Mouse (Mus musculus) spleen, adult 12 weeks (tissue): Measurements from ENCODE around the gene L3mbtl4.

Experiments
- DNase-seq: peaks from one replicate; pipeline ENCODE4 v3.0.0; 2022; ENCODE audit warnings: low spot score

L3mbtl4 gene

DNA sequence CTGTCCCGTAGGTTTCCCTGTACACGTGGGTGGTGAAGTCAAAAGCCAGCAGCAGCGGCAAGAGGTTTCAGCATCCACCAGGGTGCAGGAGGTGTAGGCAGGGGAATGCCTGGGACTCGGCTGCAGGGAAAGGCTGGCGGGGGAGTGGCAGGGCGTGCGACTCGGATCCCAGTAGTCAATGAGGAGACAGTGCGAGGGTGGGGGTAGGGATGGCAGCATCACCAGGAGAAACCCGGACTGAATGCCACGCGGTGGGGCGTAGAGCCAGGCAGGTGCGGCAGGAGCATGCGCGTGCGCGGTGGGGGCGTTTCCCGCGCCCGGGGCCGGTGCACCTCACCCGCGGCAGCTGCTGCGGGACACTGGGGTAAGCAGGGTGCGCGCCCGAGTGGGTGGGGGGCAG, at the start of gene L3mbtl4:
L3mbtl4 (plus strand) TSS at position 271 of the 400 bp plus-strand sequence.
- no peak for DNase-seq

DNA sequence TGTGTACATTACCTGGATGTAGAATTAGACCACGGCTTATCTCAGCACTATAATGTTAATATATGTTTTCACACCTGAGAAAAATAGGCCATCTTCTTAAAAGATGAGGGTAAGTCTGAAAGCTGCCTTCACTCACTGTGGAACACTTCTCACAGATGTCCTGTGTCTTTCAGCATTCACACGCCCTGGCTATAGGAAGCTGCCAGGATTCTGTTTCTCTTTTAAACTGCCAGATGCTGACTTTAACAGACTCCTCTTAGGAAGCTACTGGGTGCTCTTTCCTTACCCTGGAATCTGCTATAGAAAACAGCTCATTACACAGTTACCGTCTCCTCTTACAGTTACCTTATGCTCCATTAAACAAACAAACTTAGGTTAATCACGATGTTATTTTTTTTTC, 43.1 kb upstream of the L3mbtl4 start:
- no peak for DNase-seq

DNA sequence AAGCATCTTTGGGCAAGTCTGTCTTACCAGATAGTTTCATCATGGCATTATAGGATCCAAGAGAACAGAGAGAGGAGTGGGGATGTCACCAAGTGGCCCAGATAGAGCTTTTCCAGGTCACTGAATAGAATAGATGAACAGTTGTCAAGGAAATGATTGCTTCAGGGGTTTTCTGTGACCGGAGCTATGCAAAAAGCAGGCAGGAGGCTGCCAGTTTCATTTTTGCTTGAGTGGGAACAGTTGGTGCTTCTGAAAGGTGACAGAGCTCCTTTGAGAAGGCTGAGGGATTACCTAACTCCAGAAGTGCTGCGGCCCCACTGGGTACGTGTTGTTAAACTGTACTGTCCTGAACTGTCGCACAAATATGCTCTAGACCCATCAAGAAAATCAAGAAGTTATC, 38.2 kb upstream of the L3mbtl4 start:
- DNase-seq = no peak

DNA sequence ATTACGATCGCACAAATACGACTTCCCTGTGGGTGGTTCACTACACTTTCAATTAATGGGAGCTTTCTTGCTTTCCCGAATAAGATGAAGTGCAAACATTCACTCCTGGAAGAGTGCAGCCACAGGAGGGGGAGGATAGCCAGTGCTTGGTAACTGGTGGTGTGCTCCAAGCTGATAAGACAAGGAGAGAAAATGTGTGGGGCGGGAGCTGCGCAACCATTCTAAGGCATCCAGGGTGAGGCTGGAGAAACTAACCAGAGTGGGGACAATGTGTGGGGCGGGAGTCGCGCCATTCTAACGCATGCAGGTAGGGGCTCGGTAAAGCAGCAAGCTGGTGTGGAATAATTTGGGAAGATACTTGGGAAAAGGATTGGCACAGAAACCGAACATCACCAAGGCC, 36.6 kb upstream of the L3mbtl4 start:
- no peak for DNase-seq

DNA sequence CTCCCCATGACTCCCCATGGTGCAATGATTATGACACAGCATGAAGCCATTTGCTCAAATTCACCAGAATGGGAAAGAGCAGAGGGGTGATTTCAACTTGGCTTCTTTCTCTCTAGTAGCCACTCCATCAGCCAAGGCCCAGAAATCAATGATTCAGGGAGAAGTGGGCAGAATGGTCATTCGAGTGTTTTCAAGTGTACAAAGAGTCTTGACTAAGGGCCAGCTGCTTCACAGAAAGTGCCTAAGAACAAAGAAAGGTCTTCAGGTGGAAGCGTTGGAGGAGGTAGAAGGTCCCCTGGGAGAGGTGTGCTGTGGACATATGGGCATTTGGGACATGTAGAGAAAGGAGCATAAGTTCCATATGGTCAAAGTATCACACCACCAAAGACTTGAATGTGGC, 33.4 kb upstream of the L3mbtl4 start:
- DNase-seq = no peak

DNA sequence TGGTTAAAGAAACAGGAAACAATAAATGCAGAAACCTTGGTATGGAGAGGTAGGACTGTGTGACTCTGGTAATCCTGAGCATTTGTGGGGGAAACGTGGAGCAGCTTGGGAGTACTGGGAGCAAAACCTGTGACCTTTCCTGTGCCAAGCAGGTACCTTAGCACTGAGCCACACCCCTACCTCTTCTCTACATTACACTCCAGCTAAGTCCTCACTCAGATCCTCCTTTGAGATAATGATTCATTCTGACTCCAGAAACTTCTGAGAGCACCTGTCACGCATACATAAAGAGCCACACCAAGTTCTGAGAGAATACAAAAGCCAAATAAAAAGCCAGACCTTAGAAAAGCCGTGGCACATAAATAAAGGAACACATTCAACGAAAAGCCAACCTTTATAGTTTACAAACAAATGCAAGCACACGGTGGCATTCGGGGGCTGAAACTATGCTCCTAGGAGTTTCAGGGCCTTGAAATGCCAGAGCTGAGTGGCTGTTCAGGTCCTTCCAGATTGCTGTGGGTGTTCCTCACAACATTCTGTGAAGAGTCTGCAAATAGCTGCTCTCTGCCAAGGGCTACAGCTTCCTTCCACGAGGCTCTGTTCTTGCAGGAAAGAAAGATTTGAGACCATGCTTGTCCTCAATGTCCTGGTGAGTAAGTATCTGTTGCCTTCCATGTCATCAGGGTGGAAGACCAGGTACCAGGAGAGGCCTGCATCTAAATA, 8.6 kb upstream of the L3mbtl4 start:
- DNase-seq = no peak

DNA sequence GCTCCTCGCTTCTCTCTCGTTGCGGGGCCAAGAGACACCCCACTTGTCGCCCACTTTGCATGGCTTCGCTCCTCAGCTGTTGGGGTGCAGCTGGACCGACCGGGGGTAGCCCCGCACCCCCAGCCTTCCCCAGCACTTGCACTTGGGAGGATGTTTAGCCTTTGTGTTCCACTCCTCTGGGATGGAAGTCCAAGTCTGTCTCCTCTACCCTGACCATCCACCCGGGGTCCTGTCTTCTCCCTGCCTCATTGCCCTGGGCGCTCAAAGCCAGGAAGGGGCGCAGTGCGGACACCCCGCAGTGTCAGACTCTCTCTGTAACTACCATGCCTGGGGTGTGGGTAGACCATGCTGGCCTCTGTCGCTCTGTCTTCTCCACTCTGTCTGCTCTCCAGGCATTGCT, 357 bp downstream of the L3mbtl4 start:
- no peak for DNase-seq

DNA sequence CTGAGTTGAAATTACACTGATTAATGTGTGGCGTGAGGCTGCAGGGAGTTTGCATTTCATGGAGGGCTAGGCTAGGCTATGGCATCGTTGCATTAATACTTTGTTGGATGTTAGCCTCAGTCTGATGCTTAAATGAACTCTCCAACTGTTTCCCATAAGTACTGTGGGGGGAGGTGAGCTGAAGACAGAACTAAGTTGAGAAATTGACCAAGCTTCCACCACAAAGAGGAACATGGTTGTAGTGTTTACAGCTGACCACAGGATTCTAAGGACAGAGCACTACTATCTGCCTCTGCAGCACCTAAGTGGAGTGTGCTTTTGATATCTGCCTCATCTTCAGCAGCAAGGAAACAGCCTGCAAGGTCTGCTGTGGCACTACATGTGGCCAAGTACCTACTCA, 1.5 kb downstream of the L3mbtl4 start:
- no peak for DNase-seq

DNA sequence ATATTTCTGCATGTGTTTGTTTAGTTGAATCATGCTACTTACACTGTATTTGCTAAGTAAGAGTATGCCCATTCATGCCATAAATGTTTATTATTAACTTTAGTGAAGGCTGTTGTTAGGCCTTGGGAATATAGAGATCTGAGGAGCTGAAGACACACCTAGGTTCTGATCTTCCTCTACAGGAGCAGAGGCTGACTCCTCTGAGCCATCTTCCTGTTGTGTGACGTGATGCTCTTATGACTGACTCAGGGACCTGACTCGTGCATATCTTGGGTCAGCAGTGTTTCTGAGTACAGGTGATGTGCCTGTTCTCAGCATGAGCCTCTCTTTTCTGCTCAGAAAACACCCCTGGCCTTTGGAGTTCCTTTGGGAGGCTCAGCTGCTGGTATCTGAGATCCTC, 7.3 kb downstream of the L3mbtl4 start:
- no peak for DNase-seq

DNA sequence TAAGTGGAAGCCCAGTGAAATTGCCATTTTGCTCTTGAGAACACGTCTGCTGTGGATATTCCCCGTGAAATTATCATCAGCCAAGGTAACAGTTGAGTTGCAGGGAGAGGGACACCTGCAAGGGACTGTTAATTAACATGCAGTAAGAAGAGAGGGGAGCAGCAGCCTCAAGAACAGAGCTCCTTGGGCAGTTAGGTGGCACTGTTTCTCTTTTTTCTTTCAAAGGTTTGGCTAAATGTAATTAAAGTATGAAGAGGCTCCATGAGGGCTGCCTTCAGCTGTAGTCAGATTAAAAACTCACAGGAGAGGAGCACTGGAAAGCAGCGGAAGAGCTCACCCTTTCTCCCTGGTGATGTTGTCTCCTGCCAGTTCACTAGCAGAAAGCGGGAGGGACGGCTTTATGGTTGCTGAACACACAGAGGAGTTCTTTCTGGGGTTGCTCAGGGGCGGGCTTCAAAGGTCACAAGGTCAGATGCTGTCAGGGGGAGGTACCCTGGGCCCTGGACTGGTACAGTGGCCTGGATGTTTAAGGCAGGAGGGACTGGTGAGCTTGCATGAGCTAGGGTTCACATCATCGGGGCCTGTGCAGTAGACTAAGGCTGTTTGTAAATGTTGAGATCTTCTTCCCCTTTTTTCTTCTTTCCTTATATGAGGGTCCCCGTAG, 11.7 kb downstream of the L3mbtl4 start:
- DNase-seq = no peak

DNA sequence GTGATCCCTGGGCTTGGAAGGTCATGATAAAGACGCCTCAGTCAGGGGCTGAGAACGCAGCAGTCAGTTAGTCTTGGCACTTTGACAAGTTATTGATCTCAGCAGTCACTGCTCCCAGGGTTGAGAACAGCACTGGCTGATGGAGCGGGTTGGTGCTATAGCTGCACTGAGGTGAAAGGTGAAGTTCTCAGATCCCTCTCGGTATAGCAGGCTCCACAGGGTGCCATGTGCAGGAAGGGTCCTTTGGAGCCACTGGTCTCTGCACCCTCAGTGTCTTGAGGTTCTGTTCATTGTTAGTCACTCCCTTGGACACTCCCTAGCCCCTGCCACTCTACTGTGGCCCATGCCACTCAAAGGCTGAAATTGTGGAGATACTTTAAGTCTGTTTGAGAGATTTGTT, 14.5 kb downstream of the L3mbtl4 start:
- no peak for DNase-seq

DNA sequence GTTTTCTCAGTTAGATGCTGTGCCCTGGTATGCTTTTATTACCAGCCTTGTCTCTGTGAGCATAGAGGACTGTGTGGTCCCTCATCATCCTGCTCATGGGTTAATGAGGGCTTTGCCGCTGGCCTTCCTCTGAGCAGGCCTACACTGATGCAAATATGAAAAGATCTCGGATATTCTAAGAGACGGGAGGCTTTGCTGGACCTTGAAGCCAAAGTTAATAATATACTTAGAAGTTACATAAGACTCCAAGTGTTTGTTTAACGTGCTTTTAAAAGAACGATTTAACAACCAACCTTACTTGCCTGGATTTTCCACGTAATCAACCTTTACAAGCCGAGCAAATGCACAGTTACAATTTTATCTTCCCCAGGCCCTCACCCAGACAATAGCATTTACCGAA, 15.1 kb downstream of the L3mbtl4 start:
- DNase-seq = no peak

DNA sequence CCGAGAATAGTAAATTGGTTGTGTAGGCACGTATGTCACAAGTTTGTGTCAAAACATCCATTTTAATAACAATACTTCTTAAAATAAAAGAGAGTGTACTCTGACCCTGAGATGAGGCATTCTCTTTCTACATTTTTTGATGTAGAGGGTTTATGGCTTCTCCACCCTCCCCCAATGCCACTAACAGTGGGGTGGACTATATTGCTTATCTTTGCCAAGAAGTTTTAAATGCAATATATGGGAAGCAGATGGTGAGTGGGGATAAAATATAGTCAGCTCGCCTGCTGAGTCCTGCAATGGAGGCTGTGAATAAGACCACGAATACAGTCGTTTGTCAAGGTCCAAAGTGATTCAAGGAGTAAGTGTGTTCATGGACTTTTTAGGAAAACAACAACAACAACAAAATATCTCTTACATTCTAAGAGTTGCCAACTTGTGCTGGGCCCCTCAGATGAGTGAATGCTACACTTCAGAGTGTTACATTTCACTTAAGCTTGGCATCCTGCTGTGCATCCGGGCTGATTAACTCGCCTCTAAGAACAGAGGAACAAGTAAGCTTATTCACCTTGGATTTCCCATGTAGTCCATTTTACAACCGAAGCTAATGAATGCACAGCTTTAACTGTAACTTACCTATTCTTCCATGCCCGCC, 18.2 kb downstream of the L3mbtl4 start:
- no peak for DNase-seq

DNA sequence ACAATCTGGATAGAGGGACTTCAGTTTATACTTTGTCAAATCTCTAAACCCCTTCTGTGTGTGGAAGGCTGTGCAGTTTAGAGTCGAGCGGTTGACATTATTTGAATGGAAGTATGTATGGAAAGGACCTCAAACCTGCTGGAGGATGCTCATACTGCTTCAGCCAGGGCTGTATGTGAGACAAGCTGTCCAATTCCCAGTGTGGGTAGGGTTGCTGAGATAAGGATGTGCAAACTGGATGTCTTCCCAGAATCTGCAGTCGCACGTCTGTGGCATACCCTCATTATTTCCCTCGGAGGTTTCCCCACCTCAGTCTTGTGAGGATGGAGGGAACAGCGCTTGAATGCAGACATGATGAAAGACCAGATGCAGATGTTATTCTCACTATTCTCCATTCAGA, 34.8 kb downstream of the L3mbtl4 start:
- DNase-seq = no peak

DNA sequence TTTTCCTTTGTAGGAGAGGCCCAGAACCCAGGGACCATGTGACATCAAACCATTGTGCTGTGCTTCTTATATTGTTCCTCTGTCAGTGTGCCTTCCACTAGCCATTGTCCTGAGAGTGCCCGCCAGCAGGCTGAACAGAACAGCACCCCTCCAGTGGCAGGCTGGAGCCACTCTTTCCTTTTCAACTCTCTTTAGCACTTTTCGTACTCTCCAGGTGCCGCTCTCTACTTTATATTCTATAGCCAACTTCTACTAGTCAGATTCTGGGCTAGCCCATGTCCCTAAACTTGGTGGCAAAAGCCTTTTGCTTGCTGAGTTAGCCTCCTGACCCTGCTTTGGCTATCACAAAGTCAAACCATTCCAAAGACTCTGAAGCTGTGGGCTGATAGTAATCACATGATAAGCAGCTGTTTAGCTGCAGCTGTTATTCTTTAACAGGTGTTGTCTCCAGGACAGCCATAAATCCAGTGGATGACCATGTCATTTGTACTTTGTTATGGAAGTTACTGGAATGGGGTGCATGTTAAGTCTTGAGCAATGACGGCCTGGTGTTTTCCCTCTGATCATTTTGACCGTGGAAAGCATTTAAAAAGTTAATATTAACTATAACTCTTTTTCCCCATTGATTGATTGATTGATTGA, 38.8 kb downstream of the L3mbtl4 start:
- no peak for DNase-seq

DNA sequence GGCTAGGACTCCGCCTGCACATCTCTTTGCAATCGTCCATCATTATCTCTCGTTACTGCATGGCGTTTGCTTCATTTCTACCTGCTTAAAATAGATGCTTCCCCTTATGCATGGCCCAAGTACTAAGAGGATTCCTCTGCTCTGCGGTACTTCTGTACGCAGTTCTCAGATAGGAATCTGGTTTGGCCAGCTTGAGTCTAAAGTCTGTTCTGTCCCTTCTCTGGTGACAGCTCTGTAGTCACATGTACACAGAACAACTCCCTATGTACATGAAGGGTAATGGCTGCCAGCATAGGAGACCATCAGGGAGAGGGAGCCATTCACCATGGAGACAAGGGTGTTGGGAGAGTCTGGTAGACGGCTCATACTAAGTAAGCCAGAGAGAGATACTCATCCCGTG, 47.3 kb downstream of the L3mbtl4 start:
- DNase-seq = no peak

DNA sequence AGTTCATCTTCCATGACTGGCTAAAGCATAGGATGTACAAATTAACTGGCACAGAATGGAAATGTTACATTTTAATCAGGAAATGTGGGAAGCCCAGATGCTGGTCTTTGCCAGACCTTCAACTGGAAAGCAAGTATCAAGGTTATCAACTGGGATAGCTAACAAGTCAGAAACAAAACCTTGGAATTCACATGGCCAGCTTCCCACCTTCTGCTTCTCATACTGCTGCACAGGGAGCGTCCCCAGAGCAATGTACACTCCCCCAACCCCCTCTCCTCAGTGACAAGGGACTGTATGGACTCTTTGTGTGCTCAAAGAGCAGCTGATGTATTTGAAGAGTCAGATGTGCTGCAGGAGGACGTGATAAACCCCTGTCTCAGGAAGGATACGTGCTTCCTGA, 49.0 kb downstream of the L3mbtl4 start:
- DNase-seq = no peak

DNA sequence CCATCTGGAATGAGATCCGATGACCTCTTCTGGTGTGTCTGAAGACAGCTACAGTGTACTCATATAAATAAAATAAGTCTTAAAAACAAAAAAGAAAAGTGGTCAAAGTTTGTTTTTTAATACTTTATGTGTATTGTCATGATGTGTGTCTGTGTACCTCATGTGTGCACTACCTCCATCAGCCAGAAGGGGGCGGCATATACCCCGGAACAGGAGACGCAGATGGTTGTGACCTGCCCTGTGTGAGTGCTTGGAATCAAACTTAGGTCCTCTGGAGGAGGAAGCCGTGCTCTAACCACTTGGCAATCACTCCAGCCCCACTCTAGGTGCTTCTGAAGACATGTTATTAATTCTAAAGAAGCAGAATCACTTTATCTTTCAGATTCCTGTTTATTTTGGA, 58.6 kb downstream of the L3mbtl4 start:
- DNase-seq = no peak

DNA sequence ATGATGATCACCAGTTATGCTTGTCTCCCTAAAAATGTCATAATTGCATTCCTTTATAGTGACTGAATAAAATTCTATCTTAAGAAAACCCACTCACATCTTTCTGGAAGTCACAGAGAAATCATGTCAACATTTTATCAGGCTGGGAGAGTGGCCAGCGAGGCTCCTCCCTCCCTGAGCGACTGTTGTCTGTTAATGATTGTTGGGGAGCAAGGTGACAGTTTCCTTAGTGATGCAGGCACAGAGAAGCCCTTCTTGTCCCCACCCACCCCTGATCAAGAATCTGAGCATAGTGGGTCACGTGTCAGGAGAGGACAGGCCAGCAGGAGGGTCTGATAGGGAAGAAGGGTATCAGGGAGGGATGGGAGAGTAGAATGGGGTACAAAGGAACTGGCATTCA, 59.8 kb downstream of the L3mbtl4 start:
- no peak for DNase-seq

DNA sequence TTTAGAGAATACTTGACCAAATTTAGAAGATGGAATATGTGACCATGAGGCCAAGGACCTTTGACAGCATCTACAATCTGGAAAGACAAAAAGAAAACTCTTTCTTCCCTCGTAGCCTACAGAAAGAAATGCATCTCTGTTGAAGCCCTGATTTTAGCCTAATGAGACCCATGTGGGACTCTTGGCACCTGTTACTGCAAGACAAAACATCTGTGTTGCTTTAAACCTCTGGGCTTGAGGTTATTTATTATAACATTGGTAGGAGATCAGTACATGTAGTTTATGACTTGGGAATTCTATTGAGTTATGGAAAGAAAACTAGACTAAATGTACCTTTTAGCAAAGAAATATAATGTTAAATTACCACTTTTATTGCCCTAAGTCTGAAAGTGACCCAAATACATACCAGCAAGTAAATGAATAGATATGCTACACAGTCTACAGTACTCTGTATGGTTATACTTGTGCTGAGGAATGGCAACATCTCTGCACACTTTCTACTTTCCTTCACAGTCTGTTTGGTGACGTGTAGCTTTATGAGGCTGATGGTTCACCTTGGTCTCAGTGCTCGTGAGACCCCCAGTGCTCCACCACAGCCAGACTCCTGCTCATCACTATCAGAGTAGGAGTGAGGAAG, 65.4 kb downstream of the L3mbtl4 start:
- no peak for DNase-seq

DNA sequence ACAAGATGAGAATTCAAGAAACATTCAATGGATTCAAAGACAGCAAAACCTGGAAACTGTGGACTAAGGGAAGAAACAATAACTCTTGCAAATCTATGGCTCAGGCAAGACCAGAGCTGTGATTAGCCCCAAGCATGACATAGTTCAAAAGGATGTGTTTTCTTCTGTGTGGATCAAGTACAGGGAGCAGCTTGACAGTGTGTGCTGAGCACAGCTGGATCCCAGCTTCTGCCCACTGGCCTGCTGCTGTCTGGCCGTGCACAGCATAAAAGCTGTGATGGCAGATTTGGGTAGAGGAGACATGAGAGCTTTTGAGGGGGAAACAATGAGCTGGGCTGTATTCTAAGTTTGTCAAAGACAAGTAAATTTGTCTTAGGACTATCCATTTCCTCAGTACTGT, 84.1 kb downstream of the L3mbtl4 start:
- no peak for DNase-seq

DNA sequence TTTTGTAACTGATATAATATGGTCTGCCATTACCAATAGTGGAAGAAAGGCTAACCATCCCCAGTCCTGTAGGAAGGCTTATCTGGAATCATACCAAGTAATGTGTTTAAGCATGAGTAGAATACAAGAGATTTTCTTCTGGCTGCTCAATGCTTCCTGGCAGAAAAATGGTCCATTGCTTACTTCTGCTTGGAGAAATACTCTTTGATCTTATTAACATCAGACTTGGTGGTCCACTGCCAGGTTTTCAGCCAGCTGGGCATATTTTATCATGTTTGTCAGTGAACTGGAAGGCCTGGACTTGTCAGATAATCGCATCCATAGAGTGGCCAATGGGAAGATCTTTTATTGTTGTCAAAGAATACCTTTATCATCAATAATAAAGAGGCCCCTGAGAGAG, 97.5 kb downstream of the L3mbtl4 start:
- DNase-seq = no peak

DNA sequence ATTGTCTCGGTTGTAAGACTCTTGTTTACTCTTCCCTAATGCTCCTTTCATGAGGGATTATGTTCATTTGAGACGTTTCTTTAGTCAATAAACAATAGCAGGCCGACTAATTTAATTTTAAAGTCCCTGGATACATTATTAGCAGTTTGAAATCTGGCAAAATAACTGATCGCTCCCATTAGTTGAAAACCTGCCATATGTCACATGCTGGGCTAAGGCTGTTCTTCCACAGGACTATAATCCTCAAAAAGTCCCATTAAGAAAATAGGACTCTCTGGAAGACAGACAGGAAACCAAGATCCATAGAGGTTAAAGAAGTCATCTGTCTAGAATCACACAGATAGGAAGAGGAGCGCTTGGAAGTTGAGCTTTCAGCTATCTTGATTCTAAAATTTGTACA, 114.9 kb downstream of the L3mbtl4 start:
- no peak for DNase-seq
